Mouse (Mus musculus) left cerebral cortex, adult 8-10 months (tissue): Measurements from ENCODE around the gene Ccdc174. TPM values are rescaled to one million over a fixed set of nuclear protein-coding genes. Genes with fewer than 3 reads are reported as not detected.
"Not testable (repeated sequence)": the region's sequence is repeated elsewhere in the genome, so short reads cannot be mapped to it uniquely, and the experiment has no call there.

Experiments
- DNase-seq, 2 experiments: peaks; one replicate each; pipeline ENCODE4 v3.0.0; 2022; ENCODE audit warnings: low spot score in 2 of 2
- total RNA-seq, 4 experiments: library from RNA; stranded (reverse); gene quantifications; 2 replicates each; pipeline ENCODE4 v1.2.4; 2022

Gene Ccdc174
- 10 to 100 TPM; 23.1 to 27.9 (median 24.8) TPM for total RNA-seq

GRCm38 (mm10) chr6:91877885-91878651 is at the start of gene Ccdc174:
Gene Ccdc174, plus strand, starts transcription at chr6:91878053.
- DNase-seq: peak; percentile 89 to 93

- no peak for DNase-seq
Observed at GRCm38 (mm10) chr6:91832863-91833440, 44.9 kb upstream of the Ccdc174 start.

- peak; percentile 39 to 61 for DNase-seq
Observed at GRCm38 (mm10) chr6:91839010-91839871, 38.6 kb upstream of the Ccdc174 start.

GRCm38 (mm10) chr6:91842897-91843627 is 34.8 kb upstream of the Ccdc174 start:
- DNase-seq: no peak

- DNase-seq: no peak
Observed at GRCm38 (mm10) chr6:91843628-91844153, 34.2 kb upstream of the Ccdc174 start.

GRCm38 (mm10) chr6:91852550-91852949 is 25.3 kb upstream of the Ccdc174 start:
- DNase-seq: no peak

- DNase-seq: no peak
Observed at GRCm38 (mm10) chr6:91858339-91858738, 19.5 kb upstream of the Ccdc174 start.

GRCm38 (mm10) chr6:91862848-91863247 is 15.0 kb upstream of the Ccdc174 start:
- no peak for DNase-seq

- DNase-seq: no peak
Observed at GRCm38 (mm10) chr6:91864595-91864994, 13.3 kb upstream of the Ccdc174 start.

GRCm38 (mm10) chr6:91865601-91866000 is 12.3 kb upstream of the Ccdc174 start:
- peak; percentile 15 to 71 for DNase-seq

- no peak for DNase-seq
Observed at GRCm38 (mm10) chr6:91868091-91868490, 9.8 kb upstream of the Ccdc174 start.

GRCm38 (mm10) chr6:91872781-91873180 is 5.1 kb upstream of the Ccdc174 start:
- no peak for DNase-seq

GRCm38 (mm10) chr6:91883859-91884258 is 6.0 kb downstream of the Ccdc174 start:
- DNase-seq: no peak

GRCm38 (mm10) chr6:91889255-91889906 is 11.5 kb downstream of the Ccdc174 start:
- no peak for DNase-seq

GRCm38 (mm10) chr6:91890615-91891014 is 12.8 kb downstream of the Ccdc174 start:
- no peak for DNase-seq

GRCm38 (mm10) chr6:91891776-91892175 is 13.9 kb downstream of the Ccdc174 start:
- no peak for DNase-seq

- no peak for DNase-seq
Observed at GRCm38 (mm10) chr6:91896783-91897182, 18.9 kb downstream of the Ccdc174 start.

GRCm38 (mm10) chr6:91901505-91901904 is 23.7 kb downstream of the Ccdc174 start:
- DNase-seq: peak; percentile 41 to 51

GRCm38 (mm10) chr6:91902509-91902908 is 24.7 kb downstream of the Ccdc174 start, which contains the start of gene 4930590J08Rik:
Gene 4930590J08Rik, plus strand, starts transcription at chr6:91902809.
- not testable (repeated sequence) for DNase-seq

GRCm38 (mm10) chr6:91914011-91914410 is 36.2 kb downstream of the Ccdc174 start:
- no peak for DNase-seq
